Mouse (Mus musculus): ENCODE results near the gene Slc2a6. TPM values are rescaled to one million over a fixed set of nuclear protein-coding genes. Genes with fewer than 3 reads are reported as not detected.

Gene Slc2a6
- total and polyA plus RNA-seq, 3 experiments, result 22.1 to 55.9 (median 43.3) TPM

GRCm38 (mm10) chr2:27070247-27070813, 42.5 kb upstream of the Slc2a6 start:
- H3K27me3 ChIP-seq (replicated peaks), result peaks cover 62% of the 10 kb centered on the region
- no peaks in the 10 kb centered on the region for H3K36me3 ChIP-seq (replicated peaks in 1 of 2; ENCODE audit: control insufficient read depth in 1 of 2, insufficient read depth in 1 of 2, low read length in 1 of 2)
- dilution Hi-C loops (cut with MboI; ENCODE audit: extremely low pct_ligation_motif_present, extremely low pct_unique_long_range_greater_than_20kb, low sequenced_read_pairs) (no loop called here), in situ Hi-C loops (cut with MboI; ENCODE audit: low pct_ligation_motif_present, low pct_unique_long_range_greater_than_20kb, low sequenced_read_pairs) (no loop called here)
- H3K4me2 ChIP-seq (ENCODE audit: insufficient read depth, low read depth, poor library complexity, severe bottlenecking), result no peak overlapping the region
- H3K27ac ChIP-seq (ENCODE audit: insufficient read depth, low read depth), result no peak overlapping the region
- no peaks in the 10 kb centered on the region for H3K79me2 ChIP-seq (replicated peaks; ENCODE audit: control insufficient read depth, extremely low read depth, insufficient read depth, poor library complexity, severe bottlenecking)
- TF ChIP-seq USF2 (conservative IDR thresholded peaks at IDR 0.05; ENCODE audit: low read depth, low read length), result no peak
- TF ChIP-seq JUND (conservative IDR thresholded peaks at IDR 0.05; ENCODE audit: low read depth, low read length), result no peak
- no peak for TF ChIP-seq MAFK (IDR thresholded peaks at IDR 0.05; ENCODE audit: insufficient replicate concordance, low read length)
- TF ChIP-seq UBTF (IDR thresholded peaks at IDR 0.05; ENCODE audit: low read depth, low read length), result no peak
- no peak overlapping the region for H3K9ac ChIP-seq (ENCODE audit: insufficient read depth, low read depth)
- DNase-seq (ENCODE audit: extremely low read depth), result no peak
- H3K4me1 ChIP-seq (ENCODE audit: control insufficient read depth in 1 of 2, insufficient read depth in 2 of 2), result peaks cover 0 to 3% of the 10 kb centered on the region in 2 experiments; a peak in 2 of 4 replicates
- no peaks in the 10 kb centered on the region for H3K9me3 ChIP-seq (replicated peaks; ENCODE audit: low read length)
- H3K4me3 ChIP-seq (replicated peaks in 1 of 3; ENCODE audit: low read depth in 2 of 3, low read length in 2 of 3, poor library complexity in 1 of 3), result no peak overlapping the region

- Histone ChIP-seq H3K4me2 (ENCODE audit: insufficient read depth, low read depth, poor library complexity, severe bottlenecking) (no peak overlapping the region), H3K4me3 (replicated peaks in 1 of 3; ENCODE audit: low read depth in 2 of 3, low read length in 2 of 3, poor library complexity in 1 of 3) (no peak overlapping the region), H3K27me3 (replicated peaks) (peaks cover 61% of the 10 kb centered on the region), H3K36me3 (replicated peaks in 1 of 2; ENCODE audit: control insufficient read depth in 1 of 2, insufficient read depth in 1 of 2, low read length in 1 of 2) (no peaks in the 10 kb centered on the region), H3K9me3 (replicated peaks; ENCODE audit: low read length) (no peaks in the 10 kb centered on the region), H3K27ac (ENCODE audit: insufficient read depth, low read depth) (no peak overlapping the region), H3K79me2 (replicated peaks; ENCODE audit: control insufficient read depth, extremely low read depth, insufficient read depth, poor library complexity, severe bottlenecking) (no peaks in the 10 kb centered on the region), H3K9ac (ENCODE audit: insufficient read depth, low read depth) (no peak overlapping the region), H3K4me1 (ENCODE audit: control insufficient read depth in 1 of 2, insufficient read depth in 2 of 2) (peaks cover 0 to 3% of the 10 kb centered on the region in 2 experiments; a peak in 2 of 4 replicates)
- no peak for DNase-seq (ENCODE audit: extremely low read depth)
- dilution Hi-C loops (cut with MboI; ENCODE audit: extremely low pct_ligation_motif_present, extremely low pct_unique_long_range_greater_than_20kb, low sequenced_read_pairs), result no loop called here
- TF ChIP-seq CHD2 (IDR thresholded peaks at IDR 0.05; ENCODE audit: low read length), result no peak
- no peak for TF ChIP-seq CTCF (conservative IDR thresholded peaks at IDR 0.05 in 1 of 2, IDR thresholded peaks at IDR 0.05 in 1 of 2; ENCODE audit: low read depth in 2 of 2, low read length in 2 of 2)
- no peak for TF ChIP-seq POLR2A (IDR thresholded peaks at IDR 0.05; ENCODE audit: low read depth, low read length)
- no peak for TF ChIP-seq IRF4 (IDR thresholded peaks at IDR 0.05; ENCODE audit: low read depth, low read length)
- TF ChIP-seq USF2 (conservative IDR thresholded peaks at IDR 0.05; ENCODE audit: low read depth, low read length), result no peak
- in situ Hi-C loops (cut with MboI; ENCODE audit: low pct_ligation_motif_present, low pct_unique_long_range_greater_than_20kb, low sequenced_read_pairs), result no loop called here
Measured at GRCm38 (mm10) chr2:27069646-27070045, 41.8 kb upstream of the Slc2a6 start.

- in situ Hi-C loops (cut with MboI; ENCODE audit: low pct_ligation_motif_present, low pct_unique_long_range_greater_than_20kb, low sequenced_read_pairs) (no loop called here), dilution Hi-C loops (cut with MboI; ENCODE audit: extremely low pct_ligation_motif_present, extremely low pct_unique_long_range_greater_than_20kb, low sequenced_read_pairs) (no loop called here)
- H3K27me3 ChIP-seq (replicated peaks), result peaks cover 58% of the 10 kb centered on the region
Measured at GRCm38 (mm10) chr2:27067996-27068395, 40.2 kb upstream of the Slc2a6 start.

More at GRCm38 (mm10) chr2:27067996-27068395, 40.2 kb upstream of the Slc2a6 start:
- Histone ChIP-seq H3K27ac (ENCODE audit: insufficient read depth, low read depth) (no peak overlapping the region), H3K4me1 (ENCODE audit: control insufficient read depth in 1 of 2, insufficient read depth in 2 of 2) (peaks cover 0 to 3% of the 10 kb centered on the region in 2 experiments; a peak in 1 of 4 replicates), H3K9ac (ENCODE audit: insufficient read depth, low read depth) (no peak overlapping the region), H3K79me2 (replicated peaks; ENCODE audit: control insufficient read depth, extremely low read depth, insufficient read depth, poor library complexity, severe bottlenecking) (no peaks in the 10 kb centered on the region), H3K4me2 (ENCODE audit: insufficient read depth, low read depth, poor library complexity, severe bottlenecking) (no peak overlapping the region), H3K9me3 (replicated peaks; ENCODE audit: low read length) (no peaks in the 10 kb centered on the region), H3K36me3 (replicated peaks in 1 of 2; ENCODE audit: control insufficient read depth in 1 of 2, insufficient read depth in 1 of 2, low read length in 1 of 2) (no peaks in the 10 kb centered on the region), H3K4me3 (replicated peaks in 1 of 3; ENCODE audit: low read depth in 2 of 3, low read length in 2 of 3, poor library complexity in 1 of 3) (no peak overlapping the region)
- no peak for DNase-seq (ENCODE audit: extremely low read depth)
- TF ChIP-seq SMC3 (IDR thresholded peaks at IDR 0.05; ENCODE audit: low read depth, low read length) (no peak), RAD21 (IDR thresholded peaks at IDR 0.05; ENCODE audit: low read depth, low read length) (no peak), NRF1 (IDR thresholded peaks at IDR 0.05; ENCODE audit: low read depth, low read length) (no peak), PAX5 (IDR thresholded peaks at IDR 0.05; ENCODE audit: low read length) (no peak), ZMIZ1 (IDR thresholded peaks at IDR 0.05; ENCODE audit: low read depth, low read length) (no peak), HCFC1 (IDR thresholded peaks at IDR 0.05; ENCODE audit: low read depth, low read length) (no peak), ZC3H11A (IDR thresholded peaks at IDR 0.05; ENCODE audit: low read depth, low read length) (no peak), MAX (IDR thresholded peaks at IDR 0.05; ENCODE audit: low read length) (no peak), SIN3A (IDR thresholded peaks at IDR 0.05; ENCODE audit: low read length) (no peak), CHD2 (IDR thresholded peaks at IDR 0.05; ENCODE audit: low read length) (no peak), JUND (conservative IDR thresholded peaks at IDR 0.05; ENCODE audit: low read depth, low read length) (no peak)
